Mouse (Mus musculus) intestine, embryonic 14.5 days (tissue): ENCODE measurements around the gene Olfr1347. TPM values are rescaled to one million over a fixed set of nuclear protein-coding genes. Genes with fewer than 3 reads are reported as not detected.

Source experiments
- ATAC-seq: fragments of 200-750 bp; cut with Nextera tagmentation; replicated peaks from 2 replicates; pipeline ENCODE4 v1.8.0; 2017; ENCODE audit warnings: low read depth, moderate number of reproducible peaks, moderate TSS enrichment, moderate library complexity; ENCODE audit not compliant: low FRiP score, low TSS enrichment
- DNase-seq: peaks from one replicate; pipeline ENCODE4 v3.0.0-alpha.2; 2018; ENCODE audit warnings: low spot score
- H3K27ac ChIP-seq: fragments of 300-500 bp; sonication (generic); 2 replicates; pipeline ENCODE4 v1.5.1; 2014; ENCODE audit warnings: low read depth, mild to moderate bottlenecking, control low read depth
- H3K27me3 ChIP-seq: fragments of 300-500 bp; sonication (generic); replicated peaks from 2 replicates; pipeline ENCODE4 v1.6.1; 2014; ENCODE audit warnings: low read length, control low read depth; ENCODE audit not compliant: control insufficient read depth, insufficient read depth
- H3K36me3 ChIP-seq: fragments of 300-500 bp; sonication (generic); 2 replicates; pipeline ENCODE4 v1.6.1; 2014; ENCODE audit warnings: low read length, control low read depth; ENCODE audit not compliant: control insufficient read depth, insufficient read depth
- H3K4me1 ChIP-seq: fragments of 300-500 bp; sonication (generic); replicated peaks from 2 replicates; pipeline ENCODE4 v1.6.1; 2014; ENCODE audit warnings: low read length, control low read depth, mixed read lengths; ENCODE audit not compliant: control insufficient read depth, insufficient read depth
- H3K4me2 ChIP-seq: fragments of 300-500 bp; sonication (generic); 2 replicates; pipeline ENCODE4 v1.6.1; 2014; ENCODE audit warnings: low read length
- H3K4me3 ChIP-seq: fragments of 300-500 bp; sonication (generic); 2 replicates; pipeline ENCODE4 v1.5.1; 2014; ENCODE audit warnings: low read depth, low read length, control low read depth, mixed read lengths
- H3K9ac ChIP-seq: fragments of 300-500 bp; sonication (generic); 2 replicates; pipeline ENCODE4 v1.6.1; 2014; ENCODE audit warnings: mild to moderate bottlenecking, low read length
- H3K9me3 ChIP-seq: fragments of 300-500 bp; sonication (generic); 2 replicates; pipeline ENCODE4 v1.6.1; 2016; ENCODE audit warnings: low read length, control low read depth; ENCODE audit not compliant: control insufficient read depth
- WGBS: fragments of 180-500 bp; shearing (Covaris S2); extraction: QIAGEN DNeasy Blood & Tissue Kit; methylation state at CpG from one replicate; pipeline ENCODE4 v1.1.7; 2014; 5-methylcytosine and 5-hydroxymethylcytosine counted together
- polyA plus RNA-seq: library from polyadenylated mRNA; unstranded; fragments of >200 nt; fragmentation: Nextera tagmentation; extraction: Ambion mirVana; gene quantifications from 2 replicates; pipeline ENCODE4 v1.2.1, GENCODE M21; 2014

The Olfr1347 gene
- polyA plus RNA-seq, 1 experiment from 2014 or later: not detected

DNA sequence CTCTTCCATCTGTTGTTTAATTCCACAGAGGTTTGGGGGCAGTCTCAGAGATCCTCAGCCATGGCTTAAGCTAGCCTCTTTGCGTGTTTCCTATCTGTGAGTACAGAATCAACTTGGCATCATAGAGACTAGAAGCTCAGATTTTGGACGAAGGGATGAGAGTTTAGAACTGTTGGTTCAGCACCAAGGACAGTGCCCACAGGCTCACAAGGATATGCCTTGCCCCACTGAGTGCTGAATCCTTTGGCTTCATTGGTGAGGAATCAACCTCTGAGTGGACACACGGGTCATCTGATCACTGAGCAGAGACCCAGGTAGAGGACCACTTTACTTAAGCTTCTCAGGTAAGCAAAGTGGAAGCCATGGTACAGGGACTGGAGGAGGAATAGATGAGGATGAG, 43.2 kb downstream of the Olfr1347 start:
- no peak overlapping the region for H3K4me2 ChIP-seq
- no peaks in the 10 kb centered on the region for H3K9me3 ChIP-seq
- H3K27ac ChIP-seq: no peak overlapping the region
- H3K9ac ChIP-seq: no peak overlapping the region
- no peaks in the 10 kb centered on the region for H3K4me1 ChIP-seq
- 41% methylated on average over 3 of the region's 3 CpGs for WGBS
- no peaks in the 10 kb centered on the region for H3K27me3 ChIP-seq
- H3K36me3 ChIP-seq: no peaks in the 10 kb centered on the region
- no peak for ATAC-seq
- H3K4me3 ChIP-seq: no peak overlapping the region
- no peak for DNase-seq

DNA sequence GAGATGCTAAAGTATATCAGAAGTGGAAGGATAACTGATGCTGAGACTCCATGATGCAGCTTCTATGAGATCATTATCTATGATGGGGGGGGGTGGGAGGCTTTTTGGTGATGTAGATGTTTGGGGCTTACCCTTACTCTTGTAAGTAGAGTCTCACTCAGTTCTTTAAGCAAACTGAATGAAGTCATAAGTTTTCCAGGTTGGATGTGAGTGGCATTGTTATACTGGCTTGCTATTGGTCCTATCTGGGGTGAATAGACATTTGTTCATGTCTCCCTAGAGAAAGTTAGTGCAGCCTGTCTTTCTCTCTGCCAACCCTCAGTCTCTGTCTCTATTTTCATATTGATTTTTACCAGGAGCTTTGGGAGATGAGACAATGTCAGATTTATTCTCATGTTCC, 43.7 kb downstream of the Olfr1347 start, which contains the start of gene Olfr1336:
Gene Olfr1336 (plus strand): TSS at position 301 of the 400 bp plus-strand sequence.
- no peaks in the 10 kb centered on the region for H3K4me1 ChIP-seq
- H3K36me3 ChIP-seq: no peaks in the 10 kb centered on the region
- H3K4me3 ChIP-seq: no peak within 1 kb of the TSS
- ATAC-seq (no peak), DNase-seq (no peak)
- H3K4me2 ChIP-seq: no peak within 1 kb of the TSS
- no peak within 1 kb of the TSS for H3K9ac ChIP-seq
- no peaks in the 10 kb centered on the region for H3K27me3 ChIP-seq
- no peaks in the 10 kb centered on the region for H3K9me3 ChIP-seq
- no peak within 1 kb of the TSS for H3K27ac ChIP-seq

DNA sequence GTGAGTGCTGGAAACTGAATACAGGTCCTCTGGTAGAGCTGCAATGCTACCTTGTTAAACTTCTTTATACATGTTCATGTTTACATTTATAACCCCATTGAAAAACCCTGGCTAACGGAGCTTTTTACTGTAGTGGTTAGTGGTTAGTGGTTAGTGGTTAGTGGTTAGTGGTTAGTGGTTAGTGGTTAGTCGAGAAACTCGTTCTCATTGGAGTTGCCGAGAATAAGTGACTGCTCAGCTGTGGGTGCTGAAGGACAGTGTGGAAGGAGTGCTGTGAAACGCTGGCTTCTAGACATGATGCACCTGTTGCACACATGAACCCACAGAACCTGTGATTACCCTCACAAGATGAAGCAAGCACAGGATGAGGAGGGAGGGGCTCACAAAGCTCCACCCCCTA, 51.8 kb downstream of the Olfr1347 start:
- ATAC-seq: no peak
- H3K36me3 ChIP-seq: no peaks in the 10 kb centered on the region
- H3K27ac ChIP-seq: no peak overlapping the region
- H3K27me3 ChIP-seq: no peaks in the 10 kb centered on the region
- 85% methylated on average over 5 of the region's 5 CpGs for WGBS
- H3K9me3 ChIP-seq: no peaks in the 10 kb centered on the region
- DNase-seq: no peak
- no peak overlapping the region for H3K9ac ChIP-seq
- H3K4me3 ChIP-seq: no peak overlapping the region
- no peaks in the 10 kb centered on the region for H3K4me1 ChIP-seq
- H3K4me2 ChIP-seq: no peak overlapping the region

DNA sequence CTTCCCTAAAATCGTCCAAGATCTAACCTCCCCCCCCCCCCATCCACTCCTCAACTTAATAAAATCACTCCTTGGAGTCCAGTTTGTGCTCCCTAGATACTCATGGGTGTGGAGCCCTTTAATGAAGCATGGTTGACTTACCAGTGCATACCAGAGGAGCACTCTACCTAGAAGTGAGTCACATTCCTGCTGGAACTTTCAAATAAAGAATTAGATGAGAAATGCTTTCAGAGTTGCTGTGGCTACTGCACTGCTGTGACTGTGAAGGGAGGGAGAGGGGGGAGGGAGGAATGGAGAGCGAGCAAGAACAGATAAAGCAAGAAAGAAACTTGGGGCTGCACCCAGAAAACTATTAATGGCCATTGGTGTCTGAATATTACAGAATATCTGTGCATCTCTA, 58.4 kb downstream of the Olfr1347 start:
- H3K9ac ChIP-seq: no peak overlapping the region
- DNase-seq: no peak
- H3K4me2 ChIP-seq: no peak overlapping the region
- 68% methylated on average over 2 of the region's 2 CpGs for WGBS
- H3K4me3 ChIP-seq: no peak overlapping the region
- H3K36me3 ChIP-seq: no peaks in the 10 kb centered on the region
- ATAC-seq: no peak
- no peaks in the 10 kb centered on the region for H3K27me3 ChIP-seq
- no peak overlapping the region for H3K27ac ChIP-seq
- no peaks in the 10 kb centered on the region for H3K9me3 ChIP-seq
- H3K4me1 ChIP-seq: no peaks in the 10 kb centered on the region

DNA sequence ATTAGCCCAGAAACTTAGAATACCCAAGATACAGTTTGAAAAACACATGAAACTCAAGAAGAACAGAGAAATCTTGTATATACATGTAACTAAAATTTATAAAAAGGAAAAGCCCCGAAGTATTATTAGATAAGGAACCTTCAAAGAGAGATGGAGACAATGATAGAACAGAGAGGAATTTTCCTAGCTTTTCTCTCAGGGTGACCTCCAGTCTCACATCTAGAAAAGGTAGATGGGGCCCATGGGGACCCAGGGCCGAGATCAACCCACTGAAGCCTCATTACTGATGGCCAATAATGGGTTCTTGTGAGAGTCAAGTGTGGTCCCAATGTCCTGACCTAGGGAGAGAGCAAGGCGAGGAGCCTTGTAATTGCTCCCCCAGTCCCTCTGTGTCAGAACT, 61.2 kb downstream of the Olfr1347 start, which contains the start of gene Olfr1344:
Gene Olfr1344 (plus strand): TSS at position 301 of the 400 bp plus-strand sequence.
- no peaks in the 10 kb centered on the region for H3K36me3 ChIP-seq
- ATAC-seq: no peak
- no peak within 1 kb of the TSS for H3K4me2 ChIP-seq
- no peaks in the 10 kb centered on the region for H3K9me3 ChIP-seq
- H3K9ac ChIP-seq: no peak within 1 kb of the TSS
- no peak for DNase-seq
- no peak within 1 kb of the TSS for H3K4me3 ChIP-seq
- WGBS: 78% methylated on average over 3 of the region's 3 CpGs
- no peaks in the 10 kb centered on the region for H3K27me3 ChIP-seq
- no peak within 1 kb of the TSS for H3K27ac ChIP-seq
- no peaks in the 10 kb centered on the region for H3K4me1 ChIP-seq

Other genes starting within 250 kb of the Olfr1347 start
- not detected in 2 replicates for gene Epp13, start 247.0 kb downstream of the Olfr1347 start, polyA plus RNA-seq
- 5.7 and 7.9 TPM in 2 replicates for gene Zfp667, start 213.2 kb downstream of the Olfr1347 start, polyA plus RNA-seq
- gene Zfp583, start 168.5 kb downstream of the Olfr1347 start, polyA plus RNA-seq: 4.0 and 5.3 TPM in 2 replicates
- 1.5 and 2.1 TPM in 2 replicates for gene Gm3854, start 156.0 kb downstream of the Olfr1347 start, polyA plus RNA-seq
- gene Zfp78, start 136.5 kb downstream of the Olfr1347 start, polyA plus RNA-seq: 2.0 and 2.1 TPM in 2 replicates
- 8.3 and 10.2 TPM in 2 replicates for gene Zfp28, start 116.5 kb downstream of the Olfr1347 start, polyA plus RNA-seq
- 0.31 and 0.38 TPM in 2 replicates for gene Smim17, start 101.0 kb downstream of the Olfr1347 start, polyA plus RNA-seq
- not detected in 2 replicates for gene Gm20715, start 89.5 kb downstream of the Olfr1347 start, polyA plus RNA-seq
- gene Olfr1344, start 61.1 kb downstream of the Olfr1347 start, polyA plus RNA-seq: not detected in 2 replicates
- gene Olfr1336, start 43.6 kb downstream of the Olfr1347 start, polyA plus RNA-seq: not detected in 2 replicates
- gene Olfr1346, start 32.7 kb downstream of the Olfr1347 start, polyA plus RNA-seq: not detected in 2 replicates
- gene Olfr5, start 12.8 kb downstream of the Olfr1347 start, polyA plus RNA-seq: not detected in 2 replicates
- not detected in 2 replicates for gene Olfr1348, start 9.0 kb upstream of the Olfr1347 start, polyA plus RNA-seq
- gene Olfr1349, start 23.2 kb upstream of the Olfr1347 start, polyA plus RNA-seq: not detected in 2 replicates
- not detected in 2 replicates for gene Olfr1350, start 65.1 kb upstream of the Olfr1347 start, polyA plus RNA-seq
- gene Zim1, start 196.7 kb upstream of the Olfr1347 start, polyA plus RNA-seq: 5.1 and 5.7 TPM in 2 replicates
- 151 and 164 TPM in 2 replicates for gene Peg3, start 230.7 kb upstream of the Olfr1347 start, polyA plus RNA-seq
- 5.7 and 6.8 TPM in 2 replicates for gene Usp29, start 230.8 kb upstream of the Olfr1347 start, polyA plus RNA-seq